Mouse (Mus musculus) layer of hippocampus, adult 2 months (tissue): ENCODE data around the gene Pnpla8. TPM values are rescaled to one million over a fixed set of nuclear protein-coding genes. Genes with fewer than 3 reads are reported as not detected.

ENCODE experiments used
- DNase-seq, 2 experiments: peaks; one replicate each; pipeline ENCODE4 v3.0.0; 2022; ENCODE audit warnings: low spot score in 2 of 2
- H3K27ac ChIP-seq: fragments of 200-600 bp; 2 replicates; pipeline ENCODE4 v1.8.1; 2022
- H3K4me3 ChIP-seq: fragments of 200-600 bp; 2 replicates; pipeline ENCODE4 v1.8.1; 2022; ENCODE audit warnings: mild to moderate bottlenecking
- CTCF ChIP-seq: fragments of 200-600 bp; conservative IDR thresholded peaks from 2 replicates; pipeline ENCODE4 v1.8.1; 2022; ENCODE audit warnings: antibody characterized with exemption, mild to moderate bottlenecking, moderate library complexity
- total RNA-seq, 2 experiments: library from RNA; stranded (reverse); gene quantifications; 2 replicates each; pipeline ENCODE4 v1.2.3; 2021

Gene Pnpla8
- total RNA-seq, 2 experiments from 2014 or later: 110 to 116 TPM

DNA sequence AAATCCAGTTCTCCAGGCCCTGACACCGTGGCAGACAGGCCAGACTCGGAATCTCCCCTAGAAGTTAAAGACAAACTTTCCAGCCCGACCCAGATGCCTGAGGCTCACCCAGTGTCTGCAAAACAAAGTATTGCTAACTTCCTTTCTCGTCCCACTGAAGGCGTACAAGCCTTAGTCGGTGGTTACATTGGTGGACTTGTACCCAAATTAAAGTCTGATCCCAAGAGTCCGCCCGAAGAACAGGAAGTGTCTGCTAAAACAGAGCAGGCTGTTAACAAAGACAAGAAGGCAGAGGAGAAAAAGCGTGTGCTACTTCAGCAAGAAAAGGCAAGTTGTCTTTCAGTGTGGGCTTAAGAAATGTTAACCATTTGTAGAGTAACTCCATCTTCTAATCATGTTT is 62.2 kb downstream of the Pnpla8 start:
- no peak for TF ChIP-seq CTCF
- DNase-seq: no peak
- peak overlapping the region; percentile 12; the same call in 1 of the 2 replicates for H3K27ac ChIP-seq
- H3K4me3 ChIP-seq: no peak overlapping the region

DNA sequence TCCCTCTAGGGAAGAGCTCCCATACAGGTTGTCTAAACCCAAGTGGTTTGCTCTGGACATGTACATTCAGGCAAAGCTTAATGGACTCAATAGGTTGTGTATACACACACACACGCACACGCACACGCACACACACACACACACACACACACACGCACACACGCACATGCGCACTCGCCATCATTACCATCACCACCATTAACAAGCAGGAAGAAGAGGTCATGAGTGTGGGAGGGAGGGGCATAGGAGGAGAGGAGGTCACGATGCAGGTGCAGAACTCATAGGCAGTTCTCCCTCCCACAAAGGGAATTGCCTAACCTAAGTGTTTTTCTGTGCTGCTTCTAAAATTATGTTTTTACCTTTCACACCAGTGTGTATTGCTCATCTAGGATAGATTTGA is 65.8 kb downstream of the Pnpla8 start:
- no peak for TF ChIP-seq CTCF

GRCm38 (mm10) chr12:44292281-44292680 is 71.1 kb downstream of the Pnpla8 start:
- Histone ChIP-seq H3K27ac (no peak overlapping the region), H3K4me3 (no peak overlapping the region)
- peak; percentile 95 for TF ChIP-seq CTCF
- peak; percentile 63 to 84 for DNase-seq

More for the DNA sequence above, 65.8 kb downstream of the Pnpla8 start:
- Histone ChIP-seq H3K4me3 (no peak overlapping the region), H3K27ac (no peak overlapping the region)
- DNase-seq: no peak

DNA sequence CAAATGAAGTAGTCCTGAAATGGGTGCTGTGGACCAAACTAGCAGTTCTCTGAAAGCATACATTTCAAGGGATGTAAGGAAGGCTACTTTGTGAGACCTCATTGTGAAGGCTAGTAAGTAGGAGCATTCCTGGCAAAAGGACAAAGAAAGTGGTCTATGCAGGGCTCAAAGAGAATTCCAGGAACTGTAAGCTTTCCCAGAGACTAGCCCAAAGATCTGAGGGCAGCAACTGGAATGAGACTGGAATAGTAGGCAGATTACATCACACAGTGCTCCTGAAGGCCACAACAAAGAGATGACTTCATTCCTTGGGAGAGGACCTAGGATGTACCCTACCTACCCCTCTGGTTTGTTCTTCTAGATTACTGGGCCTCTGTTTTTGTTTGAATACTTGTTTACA is 79.6 kb downstream of the Pnpla8 start:
- TF ChIP-seq CTCF: no peak
- H3K27ac ChIP-seq: no peak overlapping the region
- DNase-seq: no peak
- no peak overlapping the region for H3K4me3 ChIP-seq

DNA sequence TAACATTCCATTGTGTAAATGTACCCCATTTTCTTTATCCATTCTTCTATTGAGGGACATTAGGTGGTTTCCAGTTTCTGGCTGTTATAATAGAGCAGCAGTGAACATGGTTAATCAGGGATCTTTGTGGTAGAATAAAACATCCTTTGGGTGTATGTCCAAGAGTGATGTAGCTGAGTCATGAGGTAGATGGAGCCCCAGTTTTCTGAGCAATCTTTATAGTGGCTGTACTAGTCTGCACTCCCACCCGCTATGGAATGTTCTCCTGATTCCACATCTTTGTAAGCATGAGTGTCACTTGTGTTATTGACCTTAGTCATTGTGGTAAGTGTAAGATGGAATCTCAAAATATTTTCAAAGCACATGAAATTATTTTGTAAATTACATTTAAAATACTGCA is 82.8 kb downstream of the Pnpla8 start:
- Histone ChIP-seq H3K4me3 (no peak overlapping the region), H3K27ac (no peak overlapping the region)
- no peak for TF ChIP-seq CTCF
- DNase-seq: no peak

DNA sequence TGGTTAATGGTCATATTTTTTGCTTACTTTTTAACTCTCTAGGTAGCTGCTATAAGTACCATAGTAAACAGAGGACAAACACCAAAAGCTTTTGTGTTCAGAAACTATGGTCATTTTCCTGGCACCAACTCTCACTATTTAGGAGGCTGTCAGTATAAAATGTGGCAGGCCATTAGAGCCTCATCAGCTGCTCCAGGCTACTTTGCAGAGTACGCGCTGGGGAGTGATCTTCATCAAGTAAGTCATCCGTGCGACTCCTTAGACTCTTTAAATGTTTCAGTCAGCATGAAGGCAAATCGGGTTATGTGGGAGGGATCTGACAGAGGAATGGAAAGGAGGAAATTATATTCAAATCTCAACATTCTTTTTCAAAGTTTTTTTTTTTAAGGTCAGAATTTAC is 83.7 kb downstream of the Pnpla8 start:
- Histone ChIP-seq H3K27ac (no peak overlapping the region), H3K4me3 (no peak overlapping the region)
- no peak for TF ChIP-seq CTCF
- DNase-seq: no peak

DNA sequence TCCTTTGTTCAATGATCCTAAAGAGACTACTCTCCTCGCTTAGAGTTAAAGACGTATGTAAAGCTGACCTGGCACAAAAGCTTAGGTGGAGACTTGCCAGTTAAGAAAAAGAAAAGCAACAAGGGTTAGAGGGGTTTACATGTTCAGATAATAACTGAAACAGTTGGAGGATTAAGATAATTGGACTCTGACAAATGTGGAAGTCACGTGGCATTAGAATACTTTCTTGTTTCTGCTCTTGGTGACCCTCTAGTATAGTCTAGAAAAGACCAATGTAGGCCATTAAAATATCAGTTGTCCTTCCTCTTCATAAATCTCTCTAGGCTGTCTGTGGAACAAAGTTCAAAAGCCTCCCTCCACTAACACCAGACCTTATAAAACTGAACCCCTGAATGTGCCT is 87.1 kb downstream of the Pnpla8 start:
- H3K27ac ChIP-seq: no peak overlapping the region
- no peak overlapping the region for H3K4me3 ChIP-seq
- TF ChIP-seq CTCF: no peak
- no peak for DNase-seq

GRCm38 (mm10) chr12:44315212-44315611 is 94.0 kb downstream of the Pnpla8 start:
- no peak for TF ChIP-seq CTCF

GRCm38 (mm10) chr12:44325091-44325490 is 103.9 kb downstream of the Pnpla8 start:
- DNase-seq: peak; percentile 35 to 55
- H3K4me3 ChIP-seq: no peak overlapping the region
- H3K27ac ChIP-seq: peak overlapping the region; percentile 79
- no peak for TF ChIP-seq CTCF

More at GRCm38 (mm10) chr12:44315212-44315611, 94.0 kb downstream of the Pnpla8 start:
- H3K4me3 ChIP-seq: no peak overlapping the region
- no peak for DNase-seq
- H3K27ac ChIP-seq: peak overlapping the region; percentile 24; the same call in 1 of the 2 replicates

GRCm38 (mm10) chr12:44327452-44327851 is 106.3 kb downstream of the Pnpla8 start:
- Histone ChIP-seq H3K27ac (peak overlapping the region; percentile 96), H3K4me3 (no peak overlapping the region)
- TF ChIP-seq CTCF: peak; percentile 76
- peak in 1 of 2 experiments; percentile 37 for DNase-seq

GRCm38 (mm10) chr12:44328381-44329315 is 107.5 kb downstream of the Pnpla8 start, which contains the start of gene Nrcam:
TSS of gene Nrcam (plus strand) at chr12:44328885.
- DNase-seq: peak; percentile 56 to 75
- no peak for TF ChIP-seq CTCF
- Histone ChIP-seq H3K4me3 (peak within 1 kb of the TSS; percentile 96), H3K27ac (peak within 1 kb of the TSS; percentile 96)

DNA sequence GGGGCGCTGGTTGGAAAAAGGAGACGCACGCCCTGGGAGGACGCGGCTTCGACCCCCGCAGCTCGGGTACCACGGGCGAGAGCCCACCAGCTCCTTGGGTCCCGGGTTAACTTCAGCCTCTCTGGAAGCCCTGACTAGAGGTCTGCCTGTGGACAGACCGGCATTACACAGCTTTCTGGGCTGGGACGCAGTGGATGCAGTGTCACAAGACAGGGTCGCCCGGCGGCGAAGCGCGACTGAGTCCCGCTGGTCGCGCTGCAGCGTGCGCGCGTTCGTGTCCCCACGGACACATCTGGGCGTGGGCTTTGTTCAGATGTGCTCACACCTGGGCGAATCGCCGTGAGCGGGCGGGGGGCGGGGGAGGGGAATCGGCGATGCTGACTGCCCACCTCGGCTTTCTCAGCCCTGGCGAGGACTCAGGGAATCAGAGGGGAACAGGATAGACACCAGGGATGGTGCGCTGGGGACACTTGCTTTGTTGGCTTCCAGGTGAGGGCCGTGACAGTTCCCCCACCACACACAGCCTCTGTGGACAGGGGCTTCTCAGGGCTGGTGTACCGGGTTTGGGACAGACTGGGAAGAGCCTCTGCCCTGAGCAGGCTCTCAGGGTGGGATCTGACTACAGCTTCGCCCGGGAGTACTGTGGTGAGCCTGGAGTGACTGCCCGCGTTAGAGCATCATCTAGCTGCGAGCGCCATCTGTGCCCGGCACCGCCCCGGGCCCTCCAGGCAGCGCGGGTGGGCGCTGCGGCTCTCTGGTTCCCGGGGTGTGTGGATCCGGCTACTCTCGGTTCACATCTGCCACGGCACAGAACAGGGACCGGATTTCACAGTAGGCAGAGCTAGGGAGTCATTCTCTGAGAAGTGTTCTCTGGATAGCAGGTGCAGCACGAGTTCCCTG is 108.4 kb downstream of the Pnpla8 start:
- TF ChIP-seq CTCF: no peak
- peak overlapping the region; percentile 96 for H3K27ac ChIP-seq
- peak; percentile 57 to 66 for DNase-seq

More for the DNA sequence above, 108.4 kb downstream of the Pnpla8 start:
- H3K4me3 ChIP-seq: peak overlapping the region; percentile 96
